Mouse (Mus musculus) lung, adult 2 months (tissue): ENCODE results near the gene Spata3. TPM values are rescaled to one million over a fixed set of nuclear protein-coding genes. Genes with fewer than 3 reads are reported as not detected.

ENCODE experiments used
- DNase-seq: peaks from one replicate; pipeline ENCODE4 v3.0.0; 2022
- H3K4me1 ChIP-seq: fragments of 200-500 bp; 2 replicates; pipeline ENCODE4 v1.6.1; 2011; ENCODE audit warnings: low read length; ENCODE audit not compliant: control insufficient read depth, insufficient read depth
- H3K4me3 ChIP-seq: fragments of 200-500 bp; replicated peaks from 2 replicates; pipeline ENCODE3; 2011; ENCODE audit warnings: low read depth, mild to moderate bottlenecking, control low read depth, low read length; ENCODE audit errors: extremely low read depth
- CTCF ChIP-seq: fragments of 200-500 bp; IDR thresholded peaks from 2 replicates; pipeline ENCODE4 v1.5.1; 2011; ENCODE audit warnings: mild to moderate bottlenecking, low read length, control low read depth; ENCODE audit not compliant: insufficient read depth
- POLR2A ChIP-seq: fragments of 200-500 bp; IDR thresholded peaks from 2 replicates; pipeline ENCODE4 v1.6.1; 2011; ENCODE audit warnings: low read depth, mild to moderate bottlenecking, control low read depth, low read length, borderline replicate concordance; ENCODE audit errors: extremely low read depth
- WGBS: fragments of 180-500 bp; shearing (Covaris S2); methylation state at CpG from one replicate; pipeline ENCODE4 v1.1.7; 2018; 5-methylcytosine and 5-hydroxymethylcytosine counted together
- polyA plus RNA-seq: library from polyadenylated mRNA; depleted of rRNA; stranded (reverse); fragments of >200 nt; gene quantifications from 2 replicates; pipeline ENCODE4 v1.2.3, GENCODE M21; 2012; rRNA removed

Spata3 gene
- polyA plus RNA-seq, 1 experiment = 0.21 TPM

GRCm38 (mm10) chr1:86048744-86049143 lies 32.1 kb downstream of the Spata3 start:
- H3K4me3 ChIP-seq = no peak overlapping the region
- DNase-seq = no peak
- WGBS = 86% methylated on average over 3 of the region's 3 CpGs
- no peaks in the 10 kb centered on the region for H3K4me1 ChIP-seq
- no peak for TF ChIP-seq CTCF
- TF ChIP-seq POLR2A = no peak

GRCm38 (mm10) chr1:86053198-86053921 lies 36.7 kb downstream of the Spata3 start:
- DNase-seq = no peak
- no peak for TF ChIP-seq CTCF
- no peak for TF ChIP-seq POLR2A
- 69% methylated on average over 12 of the region's 12 CpGs for WGBS
- Histone ChIP-seq H3K4me3 (no peak overlapping the region), H3K4me1 (no peaks in the 10 kb centered on the region)

GRCm38 (mm10) chr1:86054943-86055342 lies 38.3 kb downstream of the Spata3 start:
- DNase-seq = no peak
- 52% methylated on average over 3 of the region's 3 CpGs for WGBS
- TF ChIP-seq CTCF (no peak), POLR2A (no peak)
- H3K4me1 ChIP-seq = no peaks in the 10 kb centered on the region
- H3K4me3 ChIP-seq = no peak overlapping the region

- 81% methylated on average over 4 of the region's 4 CpGs for WGBS
- H3K4me3 ChIP-seq = no peak overlapping the region
- TF ChIP-seq POLR2A (no peak), CTCF (no peak)
- no peak for DNase-seq
- no peaks in the 10 kb centered on the region for H3K4me1 ChIP-seq
Measured at GRCm38 (mm10) chr1:86056284-86056683, 39.7 kb downstream of the Spata3 start.

- 8% methylated on average over 21 of the region's 21 CpGs for WGBS
- DNase-seq = peak; percentile 93
- H3K4me1 ChIP-seq = no peaks in the 10 kb centered on the region
- peak; percentile 83 for TF ChIP-seq CTCF
- no peak for TF ChIP-seq POLR2A
- H3K4me3 ChIP-seq = peak overlapping the region; percentile 56
Measured at GRCm38 (mm10) chr1:86058856-86059769, 42.5 kb downstream of the Spata3 start.

GRCm38 (mm10) chr1:86062523-86062922 lies 45.9 kb downstream of the Spata3 start:
- H3K4me1 ChIP-seq = no peaks in the 10 kb centered on the region
- TF ChIP-seq CTCF (no peak), POLR2A (no peak)
- no peak overlapping the region for H3K4me3 ChIP-seq
- no peak for DNase-seq
- 64% methylated on average over 6 of the region's 6 CpGs for WGBS

GRCm38 (mm10) chr1:86064271-86064991 lies 47.8 kb downstream of the Spata3 start, which contains the start of gene Psmd1:
Gene Psmd1, plus strand, starts transcription at chr1:86064387.
- TF ChIP-seq CTCF (peak; percentile 86), POLR2A (peak; percentile 63; the same call in 1 of the 2 replicates)
- DNase-seq = peak; percentile 89
- under 1% methylated on average over 47 of the region's 47 CpGs for WGBS
- Histone ChIP-seq H3K4me1 (no peaks in the 10 kb centered on the region), H3K4me3 (peak within 1 kb of the TSS; percentile 97)

GRCm38 (mm10) chr1:86076565-86076964 lies 59.9 kb downstream of the Spata3 start:
- DNase-seq = no peak
- no peak overlapping the region for H3K4me3 ChIP-seq
- TF ChIP-seq CTCF (no peak), POLR2A (no peak)
- H3K4me1 ChIP-seq = no peaks in the 10 kb centered on the region
- WGBS = 96% methylated on average over 2 of the region's 2 CpGs

Other genes starting within 250 kb of the Spata3 start
- gene A630001G21Rik, start 238.2 kb upstream of the Spata3 start, polyA plus RNA-seq = 3.0 and 3.6 TPM in 2 replicates
- 43.8 and 48.3 TPM in 2 replicates for gene Cab39, start 223.4 kb upstream of the Spata3 start, polyA plus RNA-seq
- 232 and 319 TPM in 2 replicates for gene Itm2c, start 122.5 kb upstream of the Spata3 start, polyA plus RNA-seq
- not detected in 2 replicates for gene 4933407L21Rik, start 88.3 kb upstream of the Spata3 start, polyA plus RNA-seq
- 0.49 and 0.58 TPM in 2 replicates for gene Gpr55, start 55.8 kb upstream of the Spata3 start, polyA plus RNA-seq
- 0.63 and 0.83 TPM in 2 replicates for gene 2810459M11Rik, start 29.0 kb downstream of the Spata3 start, polyA plus RNA-seq
- 32.9 and 52.4 TPM in 2 replicates for gene Psmd1, start 47.6 kb downstream of the Spata3 start, polyA plus RNA-seq
- 0.42 and 0.73 TPM in 2 replicates for gene Htr2b, start 95.2 kb downstream of the Spata3 start, polyA plus RNA-seq
- gene Gm21972, start 116.8 kb downstream of the Spata3 start, polyA plus RNA-seq = not detected in 2 replicates
- gene Armc9, start 138.0 kb downstream of the Spata3 start, polyA plus RNA-seq = 4.0 and 5.3 TPM in 2 replicates